Mouse (Mus musculus) heart, embryonic 14.5 days (tissue): ENCODE data around the gene Atp8b4. TPM values are rescaled to one million over a fixed set of nuclear protein-coding genes. Genes with fewer than 3 reads are reported as not detected.

Experiments
- ATAC-seq: fragments of 200-750 bp; cut with Nextera tagmentation; 2 replicates; pipeline ENCODE4 v1.8.0; 2017; ENCODE audit warnings: low read depth, moderate TSS enrichment; ENCODE audit not compliant: insufficient number of reproducible peaks, insufficient read depth, low FRiP score
- H3K27ac ChIP-seq, 2 experiments: fragments of 200-500 bp in 1 of 2; fragments of 300-500 bp in 1 of 2; sonication (generic) in 1 of 2; replicated peaks in 1 of 2; 2 replicates each; pipeline ENCODE4 v1.5.1; 2012 to 2014; ENCODE audit warnings: low read depth in 2 of 2, low read length in 2 of 2, control low read depth in 1 of 2, mild to moderate bottlenecking in 1 of 2, mixed read lengths in 1 of 2; ENCODE audit not compliant: control insufficient read depth in 1 of 2, insufficient read depth in 1 of 2
- H3K27me3 ChIP-seq: fragments of 300-500 bp; sonication (generic); 2 replicates; pipeline ENCODE4 v1.6.1; 2014; ENCODE audit warnings: mild to moderate bottlenecking, low read length, control low read depth; ENCODE audit not compliant: control insufficient read depth, insufficient read depth
- H3K36me3 ChIP-seq: fragments of 300-500 bp; sonication (generic); 2 replicates; pipeline ENCODE4 v1.6.1; 2014; ENCODE audit warnings: mild to moderate bottlenecking, control low read depth, low read length, mixed read lengths; ENCODE audit not compliant: control insufficient read depth, insufficient read depth
- H3K4me1 ChIP-seq, 2 experiments: fragments of 200-500 bp in 1 of 2; fragments of 300-500 bp in 1 of 2; sonication (generic) in 1 of 2; 2 replicates each; pipeline ENCODE4 v1.6.1; 2012 to 2014; ENCODE audit warnings: low read length in 2 of 2, control low read depth in 1 of 2, mixed read lengths in 1 of 2; ENCODE audit not compliant: control insufficient read depth in 2 of 2, insufficient read depth in 2 of 2
- H3K4me2 ChIP-seq: fragments of 300-500 bp; sonication (generic); 2 replicates; pipeline ENCODE4 v1.6.1; 2014; ENCODE audit warnings: mild to moderate bottlenecking, low read length
- H3K4me3 ChIP-seq, 2 experiments: fragments of 200-500 bp in 1 of 2; fragments of 300-500 bp in 1 of 2; sonication (generic) in 1 of 2; 2 replicates each; pipeline ENCODE4 v1.5.1; 2012 to 2014; ENCODE audit warnings: low read length in 2 of 2, mild to moderate bottlenecking in 2 of 2, control low read depth in 1 of 2, low read depth in 1 of 2, moderate library complexity in 1 of 2; ENCODE audit not compliant: control insufficient read depth in 1 of 2, insufficient read depth in 1 of 2
- H3K9ac ChIP-seq: fragments of 300-500 bp; sonication (generic); 2 replicates; pipeline ENCODE4 v1.6.1; 2014; ENCODE audit warnings: mild to moderate bottlenecking, low read length
- H3K9me3 ChIP-seq: fragments of 300-500 bp; sonication (generic); 2 replicates; pipeline ENCODE4 v1.6.1; 2016; ENCODE audit warnings: low read length, control low read depth; ENCODE audit not compliant: control insufficient read depth
- WGBS: fragments of 180-500 bp; shearing (Covaris S2); extraction: QIAGEN DNeasy Blood & Tissue Kit; methylation state at CpG from one replicate; pipeline ENCODE4 v1.1.7; 2014; 5-methylcytosine and 5-hydroxymethylcytosine counted together
- polyA plus RNA-seq: library from polyadenylated mRNA; unstranded; fragments of >200 nt; fragmentation: Nextera tagmentation; extraction: Ambion mirVana; gene quantifications from 2 replicates; pipeline ENCODE4 v1.2.1, GENCODE M21; 2014

Gene Atp8b4
- polyA plus RNA-seq, 1 experiment from 2014 or later: 0.16 TPM

DNA sequence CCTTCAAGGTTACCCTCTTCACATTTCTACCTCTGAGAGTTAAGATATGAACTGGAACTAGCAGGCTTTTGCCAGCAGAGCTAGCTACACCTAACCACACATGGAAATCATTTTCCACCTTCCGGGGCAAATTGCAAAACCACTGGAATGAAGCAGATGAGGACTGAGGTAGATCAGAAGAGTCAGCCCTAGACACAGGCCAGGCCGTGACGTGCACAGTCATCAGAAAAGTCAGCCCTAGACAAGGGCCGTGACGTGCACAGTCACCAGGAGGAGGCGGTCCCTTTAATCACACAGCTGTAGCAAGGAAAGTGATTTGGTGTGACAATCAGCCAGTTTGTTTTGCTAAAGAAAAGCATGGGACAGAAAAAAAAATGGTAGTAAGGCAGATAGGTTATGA lies 216.4 kb downstream of the Atp8b4 start:
- WGBS: 74% methylated on average over 6 of the region's 6 CpGs
- H3K9me3 ChIP-seq: no peaks in the 10 kb centered on the region

DNA sequence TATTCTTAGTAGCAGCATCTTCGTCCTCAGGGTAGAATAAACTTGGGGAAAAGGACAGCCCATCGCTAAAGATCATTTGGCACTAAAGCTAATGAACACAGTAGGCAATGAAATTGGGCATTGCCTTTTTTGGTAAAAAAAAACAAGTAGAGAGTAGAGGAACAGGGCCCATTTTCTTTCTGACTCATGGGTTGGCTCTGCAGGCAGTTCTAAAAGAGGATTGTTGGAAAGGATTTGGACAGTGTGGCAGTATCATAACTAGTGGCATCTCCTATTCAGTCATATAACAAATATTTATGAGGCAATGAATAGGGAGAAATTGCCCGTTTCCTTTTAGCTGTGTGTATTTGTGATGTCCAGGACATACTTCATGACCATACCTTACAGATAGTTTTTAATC lies 217.4 kb downstream of the Atp8b4 start:
- no peak for ATAC-seq
- Histone ChIP-seq H3K27me3 (peaks cover 3% of the 10 kb centered on the region; the same call in 1 of the 2 replicates), H3K4me3 (no peak overlapping the region), H3K27ac (no peak overlapping the region), H3K36me3 (no peaks in the 10 kb centered on the region), H3K9ac (no peak overlapping the region), H3K9me3 (no peaks in the 10 kb centered on the region), H3K4me1 (peaks cover 0 to 4% of the 10 kb centered on the region in 2 experiments; a peak in 3 of 4 replicates), H3K4me2 (no peak overlapping the region)
- WGBS: 66% methylated on average over 3 of the region's 3 CpGs

More for the DNA sequence above, 216.4 kb downstream of the Atp8b4 start:
- H3K27me3 ChIP-seq: peaks cover 3% of the 10 kb centered on the region; the same call in 1 of the 2 replicates
- no peaks in the 10 kb centered on the region; a peak in 1 of 4 replicates for H3K4me1 ChIP-seq
- H3K9ac ChIP-seq: no peak overlapping the region
- H3K4me2 ChIP-seq: no peak overlapping the region
- H3K27ac ChIP-seq: no peak overlapping the region
- no peak for ATAC-seq
- H3K36me3 ChIP-seq: no peaks in the 10 kb centered on the region
- no peak overlapping the region for H3K4me3 ChIP-seq

DNA sequence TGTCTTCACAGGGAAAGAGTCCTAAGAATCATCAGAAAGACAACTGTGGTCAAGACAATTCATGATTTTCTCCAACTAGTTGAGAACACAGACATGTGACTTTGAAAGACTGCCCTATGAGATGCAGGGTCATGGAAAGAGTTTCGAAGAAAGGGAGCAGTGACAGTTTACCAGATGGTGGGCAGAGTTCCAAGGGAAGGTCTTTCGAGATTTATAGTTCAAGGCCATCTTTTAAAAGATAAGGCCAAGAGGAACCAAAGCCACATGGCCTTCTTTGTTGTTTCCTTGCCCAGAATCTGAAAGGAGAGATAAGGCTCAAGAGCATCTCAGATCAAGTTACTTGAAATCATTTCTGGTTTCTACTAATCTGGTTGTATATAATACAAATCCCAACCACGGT lies 225.0 kb downstream of the Atp8b4 start:
- Histone ChIP-seq H3K4me2 (no peak overlapping the region), H3K27ac (no peak overlapping the region), H3K27me3 (no peaks in the 10 kb centered on the region), H3K36me3 (no peaks in the 10 kb centered on the region), H3K4me3 (no peak overlapping the region), H3K9ac (no peak overlapping the region), H3K9me3 (no peaks in the 10 kb centered on the region), H3K4me1 (peaks cover 0 to 6% of the 10 kb centered on the region in 2 experiments; a peak in 2 of 4 replicates)
- 63% methylated on average over 3 of the region's 3 CpGs for WGBS
- ATAC-seq: no peak

DNA sequence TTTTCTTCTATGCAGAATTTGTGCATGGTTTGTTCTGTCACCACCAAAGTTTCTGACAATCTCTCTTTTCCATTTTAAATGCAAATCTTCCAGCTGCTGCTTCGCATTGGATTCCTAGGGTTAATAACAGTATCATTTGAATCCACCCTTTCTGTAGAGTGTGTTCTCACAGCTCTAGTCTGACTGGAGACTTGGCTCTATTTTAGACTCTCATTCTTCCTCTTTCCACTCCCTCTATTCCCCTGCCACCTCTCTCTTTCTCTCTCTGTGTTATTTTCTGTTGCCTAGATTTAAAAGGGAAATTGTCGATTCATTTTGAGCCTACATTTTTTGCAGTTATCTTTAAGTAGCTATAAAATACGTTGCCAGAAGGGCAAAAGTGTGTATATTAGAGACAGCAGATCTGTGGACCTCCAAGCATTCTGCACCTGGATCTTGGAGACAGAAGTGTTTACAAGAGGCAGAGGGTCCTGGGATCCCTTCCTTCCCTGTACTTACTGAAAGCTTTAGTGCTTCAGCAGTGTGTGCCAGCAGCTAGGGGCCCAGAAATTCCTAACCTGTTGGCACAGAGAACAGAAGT lies 225.6 kb downstream of the Atp8b4 start:
- Histone ChIP-seq H3K9me3 (no peaks in the 10 kb centered on the region), H3K36me3 (no peaks in the 10 kb centered on the region), H3K4me1 (peaks cover 0 to 6% of the 10 kb centered on the region in 2 experiments; a peak in 2 of 4 replicates), H3K4me3 (no peak overlapping the region), H3K27ac (no peak overlapping the region), H3K4me2 (no peak overlapping the region), H3K9ac (no peak overlapping the region), H3K27me3 (no peaks in the 10 kb centered on the region)
- ATAC-seq: no peak
- 72% methylated on average over 3 of the region's 3 CpGs for WGBS

DNA sequence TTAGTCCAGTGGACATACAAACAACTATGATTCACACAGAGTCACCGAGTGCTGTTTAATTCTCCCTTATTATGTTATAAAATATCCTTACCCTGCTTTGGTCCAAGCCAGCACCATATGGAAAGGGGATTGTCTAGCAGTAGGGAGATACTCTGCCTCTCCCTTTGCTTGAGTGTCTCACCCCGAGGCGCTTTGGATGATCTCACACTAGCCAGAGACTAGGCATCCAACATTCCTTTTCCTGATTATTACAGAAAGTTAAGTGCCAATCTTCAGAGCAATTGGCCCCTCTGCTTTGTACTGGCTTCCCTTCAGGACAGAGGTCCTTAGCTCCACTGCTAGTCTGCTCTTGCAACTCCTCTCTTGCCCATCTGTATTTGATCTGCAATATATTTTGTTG lies 226.2 kb downstream of the Atp8b4 start:
- ATAC-seq: no peak
- Histone ChIP-seq H3K9me3 (no peaks in the 10 kb centered on the region), H3K36me3 (no peaks in the 10 kb centered on the region), H3K4me2 (no peak overlapping the region), H3K27ac (no peak overlapping the region), H3K4me1 (peaks cover 0 to 6% of the 10 kb centered on the region in 2 experiments; a peak in 2 of 4 replicates), H3K4me3 (no peak overlapping the region), H3K9ac (no peak overlapping the region), H3K27me3 (no peaks in the 10 kb centered on the region)
- 86% methylated on average over 3 of the region's 3 CpGs for WGBS

Other genes with a start within 250 kb of the Atp8b4 start
- 0.09 and 0.38 TPM in 2 replicates for gene Slc27a2, start 51.7 kb upstream of the Atp8b4 start, polyA plus RNA-seq
- 5.5 and 6.2 TPM in 2 replicates for gene Hdc, start 118.6 kb upstream of the Atp8b4 start, polyA plus RNA-seq
- 33.4 and 34.0 TPM in 2 replicates for gene Gabpb1, start 175.7 kb upstream of the Atp8b4 start, polyA plus RNA-seq
- 32.1 and 32.8 TPM in 2 replicates for gene Usp8, start 206.7 kb upstream of the Atp8b4 start, polyA plus RNA-seq